Mouse (Mus musculus): ENCODE measurements around the gene Ttc26. TPM values are rescaled to one million over a fixed set of nuclear protein-coding genes. Genes with fewer than 3 reads are reported as not detected.

Gene Ttc26
- polyA plus RNA-seq, 1 experiment from 2014 or later, result 10.0 TPM

Other genes with a start within 250 kb of the Ttc26 start
- 6.7 and 7.8 TPM in 2 replicates for gene D630045J12Rik, start 127.5 kb upstream of the Ttc26 start, polyA plus RNA-seq (2015; fragmentation: Nextera tagmentation; extraction: Ambion mirVana)
- gene Zc3hav1l, start 82.2 kb upstream of the Ttc26 start, polyA plus RNA-seq (2015; fragmentation: Nextera tagmentation; extraction: Ambion mirVana), result 9.9 TPM in 2 replicates
- 4.6 and 5.1 TPM in 2 replicates for gene Zc3hav1, start 26.9 kb upstream of the Ttc26 start, polyA plus RNA-seq (2015; fragmentation: Nextera tagmentation; extraction: Ambion mirVana)
- gene Ubn2, start 52.5 kb downstream of the Ttc26 start, polyA plus RNA-seq (2015; fragmentation: Nextera tagmentation; extraction: Ambion mirVana), result 14.9 and 15.3 TPM in 2 replicates
- 171 TPM in 2 replicates for gene Fmc1, start 152.0 kb downstream of the Ttc26 start, polyA plus RNA-seq (2015; fragmentation: Nextera tagmentation; extraction: Ambion mirVana)
- 41.1 and 41.7 TPM in 2 replicates for gene Luc7l2, start 169.9 kb downstream of the Ttc26 start, polyA plus RNA-seq (2015; fragmentation: Nextera tagmentation; extraction: Ambion mirVana)

Measured in kidney, embryonic 15.5 days (tissue).